Mouse (Mus musculus): ENCODE measurements around the gene Hba-x. TPM values are rescaled to one million over a fixed set of nuclear protein-coding genes. Genes with fewer than 3 reads are reported as not detected.

Hba-x gene
- polyA plus RNA-seq, 2 experiments, result 70.0 to 201 TPM

GRCm38 (mm10) chr11:32320507-32321195 is 44.5 kb downstream of the Hba-x start:
- Histone ChIP-seq H3K4me1 (ENCODE audit: control insufficient read depth, insufficient read depth, low read length) (no peaks in the 10 kb centered on the region), H3K27me3 (ENCODE audit: control insufficient read depth, insufficient read depth, low read length) (no peaks in the 10 kb centered on the region), H3K9ac (ENCODE audit: low read depth, low read length, severe bottlenecking) (no peak overlapping the region), H3K27ac (replicated peaks; ENCODE audit: low read depth, low read length) (no peak overlapping the region), H3K9me3 (ENCODE audit: control insufficient read depth, low read length) (no peaks in the 10 kb centered on the region), H3K36me3 (ENCODE audit: control insufficient read depth, insufficient read depth, low read length) (no peaks in the 10 kb centered on the region), H3K4me3 (replicated peaks; ENCODE audit: low read length) (no peak overlapping the region), H3K4me2 (replicated peaks; ENCODE audit: low read depth, low read length, severe bottlenecking) (no peak overlapping the region)
- peak; percentile 53 for ATAC-seq (ENCODE audit: low FRiP score, low read depth)
- no peak for TF ChIP-seq POLR2A (IDR thresholded peaks at IDR 0.05; ENCODE audit: borderline replicate concordance, extremely low read depth, insufficient read depth, insufficient read length)
- no peak for DNase-seq (ENCODE audit: low spot score)
- WGBS, result 66% methylated on average over 11 of the region's 11 CpGs

GRCm38 (mm10) chr11:32321196-32321565 is 45.0 kb downstream of the Hba-x start:
- H3K4me2 ChIP-seq (replicated peaks; ENCODE audit: low read depth, low read length, severe bottlenecking), result no peak overlapping the region
- WGBS, result 36% methylated on average over 8 of the region's 8 CpGs
- H3K9me3 ChIP-seq (ENCODE audit: control insufficient read depth, low read length), result no peaks in the 10 kb centered on the region
- no peaks in the 10 kb centered on the region for H3K36me3 ChIP-seq (ENCODE audit: control insufficient read depth, insufficient read depth, low read length)
- peak; percentile 62 for DNase-seq (ENCODE audit: low spot score)
- ATAC-seq (ENCODE audit: low FRiP score, low read depth), result no peak
- no peaks in the 10 kb centered on the region for H3K4me1 ChIP-seq (ENCODE audit: control insufficient read depth, insufficient read depth, low read length)
- TF ChIP-seq POLR2A (IDR thresholded peaks at IDR 0.05; ENCODE audit: borderline replicate concordance, extremely low read depth, insufficient read depth, insufficient read length), result no peak
- no peak overlapping the region for H3K4me3 ChIP-seq (replicated peaks; ENCODE audit: low read length)
- no peak overlapping the region for H3K9ac ChIP-seq (ENCODE audit: low read depth, low read length, severe bottlenecking)
- no peak overlapping the region for H3K27ac ChIP-seq (replicated peaks; ENCODE audit: low read depth, low read length)
- no peaks in the 10 kb centered on the region for H3K27me3 ChIP-seq (ENCODE audit: control insufficient read depth, insufficient read depth, low read length)

- ATAC-seq (ENCODE audit: low FRiP score, low read depth), result peak; percentile 70
- TF ChIP-seq POLR2A (IDR thresholded peaks at IDR 0.05; ENCODE audit: borderline replicate concordance, extremely low read depth, insufficient read depth, insufficient read length), result no peak
- H3K9ac ChIP-seq (ENCODE audit: low read depth, low read length, severe bottlenecking), result no peak overlapping the region
- H3K9me3 ChIP-seq (ENCODE audit: control insufficient read depth, low read length), result no peaks in the 10 kb centered on the region
- WGBS, result 12% methylated on average over 15 of the region's 15 CpGs
- peak; percentile 90 for DNase-seq (ENCODE audit: low spot score)
- H3K36me3 ChIP-seq (ENCODE audit: control insufficient read depth, insufficient read depth, low read length), result no peaks in the 10 kb centered on the region
- H3K4me1 ChIP-seq (ENCODE audit: control insufficient read depth, insufficient read depth, low read length), result no peaks in the 10 kb centered on the region
- H3K27ac ChIP-seq (replicated peaks; ENCODE audit: low read depth, low read length), result no peak overlapping the region
- H3K4me3 ChIP-seq (replicated peaks; ENCODE audit: low read length), result no peak overlapping the region
- H3K27me3 ChIP-seq (ENCODE audit: control insufficient read depth, insufficient read depth, low read length), result no peaks in the 10 kb centered on the region
- H3K4me2 ChIP-seq (replicated peaks; ENCODE audit: low read depth, low read length, severe bottlenecking), result peak overlapping the region; percentile 30; the same call in 1 of the 2 replicates
Measured at GRCm38 (mm10) chr11:32324609-32325008, 48.4 kb downstream of the Hba-x start.

Other genes starting within 250 kb of the Hba-x start
- gene Il9r, start 76.1 kb upstream of the Hba-x start, polyA plus RNA-seq (2012; rRNA removed), result 0.54 and 0.73 TPM in 2 replicates
- gene Il9r, start 76.1 kb upstream of the Hba-x start, polyA plus RNA-seq (2014; fragmentation: Nextera tagmentation; extraction: Ambion mirVana), result 0.21 and 0.32 TPM in 2 replicates
- 31.9 and 46.7 TPM in 2 replicates for gene Snrnp25, start 71.0 kb upstream of the Hba-x start, polyA plus RNA-seq (2012; rRNA removed)
- 52.1 and 54.5 TPM in 2 replicates for gene Snrnp25, start 71.0 kb upstream of the Hba-x start, polyA plus RNA-seq (2014; fragmentation: Nextera tagmentation; extraction: Ambion mirVana)
- 136 and 234 TPM in 2 replicates for gene Rhbdf1, start 54.1 kb upstream of the Hba-x start, polyA plus RNA-seq (2012; rRNA removed)
- gene Rhbdf1, start 54.1 kb upstream of the Hba-x start, polyA plus RNA-seq (2014; fragmentation: Nextera tagmentation; extraction: Ambion mirVana), result 61.5 and 68.3 TPM in 2 replicates
- 27.1 and 27.9 TPM in 2 replicates for gene Mpg, start 49.9 kb upstream of the Hba-x start, polyA plus RNA-seq (2012; rRNA removed)
- gene Mpg, start 49.9 kb upstream of the Hba-x start, polyA plus RNA-seq (2014; fragmentation: Nextera tagmentation; extraction: Ambion mirVana), result 40.1 and 43.9 TPM in 2 replicates
- 88.8 and 114 TPM in 2 replicates for gene Nprl3, start 8.7 kb upstream of the Hba-x start, polyA plus RNA-seq (2012; rRNA removed)
- 29.4 and 30.9 TPM in 2 replicates for gene Nprl3, start 8.7 kb upstream of the Hba-x start, polyA plus RNA-seq (2014; fragmentation: Nextera tagmentation; extraction: Ambion mirVana)
- gene Hba-a1, start 7.1 kb downstream of the Hba-x start, polyA plus RNA-seq (2012; rRNA removed), result 4,119 and 4,850 TPM in 2 replicates
- gene Hba-a1, start 7.1 kb downstream of the Hba-x start, polyA plus RNA-seq (2014; fragmentation: Nextera tagmentation; extraction: Ambion mirVana), result 3,906 and 5,793 TPM in 2 replicates
- gene Hbq1b, start 10.6 kb downstream of the Hba-x start, polyA plus RNA-seq (2012; rRNA removed), result 0.87 and 2.4 TPM in 2 replicates
- 0.91 and 1.1 TPM in 2 replicates for gene Hbq1b, start 10.6 kb downstream of the Hba-x start, polyA plus RNA-seq (2014; fragmentation: Nextera tagmentation; extraction: Ambion mirVana)
- gene Hba-a2, start 20.1 kb downstream of the Hba-x start, polyA plus RNA-seq (2012; rRNA removed), result 9,478 and 10,620 TPM in 2 replicates
- 9,964 and 14,532 TPM in 2 replicates for gene Hba-a2, start 20.1 kb downstream of the Hba-x start, polyA plus RNA-seq (2014; fragmentation: Nextera tagmentation; extraction: Ambion mirVana)
- 0.83 and 1.3 TPM in 2 replicates for gene Hbq1a, start 23.7 kb downstream of the Hba-x start, polyA plus RNA-seq (2012; rRNA removed)
- gene Hbq1a, start 23.7 kb downstream of the Hba-x start, polyA plus RNA-seq (2014; fragmentation: Nextera tagmentation; extraction: Ambion mirVana), result 0.97 and 1.3 TPM in 2 replicates
- 44.3 and 52.8 TPM in 2 replicates for gene Sh3pxd2b, start 71.4 kb downstream of the Hba-x start, polyA plus RNA-seq (2012; rRNA removed)
- 31.5 and 31.8 TPM in 2 replicates for gene Sh3pxd2b, start 71.4 kb downstream of the Hba-x start, polyA plus RNA-seq (2014; fragmentation: Nextera tagmentation; extraction: Ambion mirVana)
- gene Ubtd2, start 179.0 kb downstream of the Hba-x start, polyA plus RNA-seq (2012; rRNA removed), result 74.2 and 78.1 TPM in 2 replicates
- 107 and 118 TPM in 2 replicates for gene Ubtd2, start 179.0 kb downstream of the Hba-x start, polyA plus RNA-seq (2014; fragmentation: Nextera tagmentation; extraction: Ambion mirVana)

Data from limb, embryonic 14.5 days (tissue).